Mouse (Mus musculus) heart, postnatal 4 days (tissue): Measurements from ENCODE around the gene Selplg. TPM values are rescaled to one million over a fixed set of nuclear protein-coding genes. Genes with fewer than 3 reads are reported as not detected.

Experiments
- DNase-seq: peaks from one replicate; pipeline ENCODE4 v3.0.0; 2021
- total RNA-seq, 2 experiments: library from RNA; stranded (reverse); gene quantifications; 2 replicates each; pipeline ENCODE4 v1.2.3; 2021

Selplg gene
- total RNA-seq, 2 experiments from 2014 or later = 1.3 to 2.1 TPM

DNA sequence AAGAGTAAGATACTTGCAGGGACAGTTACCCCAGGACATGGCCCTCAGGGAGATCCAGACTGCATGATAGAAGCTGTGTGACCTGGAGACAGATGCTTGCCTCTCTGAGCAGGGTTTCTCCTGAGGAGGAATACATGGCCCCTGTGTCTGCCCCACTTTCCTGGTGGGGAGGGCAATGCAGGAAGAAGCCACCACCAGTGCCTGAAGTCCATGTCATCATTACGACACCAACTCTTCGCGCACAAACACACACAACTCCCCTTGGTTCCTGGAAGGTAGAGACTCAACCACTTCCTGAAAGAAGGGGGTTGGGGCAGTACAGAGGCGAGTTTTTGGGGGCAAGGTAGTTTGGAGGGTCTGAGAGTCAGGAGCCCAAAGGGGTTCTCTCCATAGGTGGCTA, 8.2 kb downstream of the Selplg start:
- no peak for DNase-seq

DNA sequence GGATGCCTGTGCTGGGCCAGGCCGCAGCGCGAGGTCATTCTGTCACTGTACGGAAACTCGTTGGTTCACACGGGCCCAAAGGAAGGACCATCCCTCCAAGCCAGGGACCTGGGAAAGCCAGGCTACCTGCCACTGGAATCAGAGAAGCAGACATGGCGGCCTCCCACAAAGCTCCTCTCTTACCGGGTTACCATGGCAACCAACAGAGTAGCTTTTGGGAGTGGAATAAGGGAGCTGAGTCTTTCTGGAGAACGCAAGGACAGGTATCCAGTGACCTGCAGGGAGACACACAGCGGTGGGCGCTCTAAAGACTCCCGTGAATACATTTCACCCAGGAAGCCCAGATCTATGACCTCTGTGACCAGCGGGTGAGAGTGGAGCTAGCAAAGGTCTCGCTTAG, 13.9 kb downstream of the Selplg start:
- DNase-seq = no peak

DNA sequence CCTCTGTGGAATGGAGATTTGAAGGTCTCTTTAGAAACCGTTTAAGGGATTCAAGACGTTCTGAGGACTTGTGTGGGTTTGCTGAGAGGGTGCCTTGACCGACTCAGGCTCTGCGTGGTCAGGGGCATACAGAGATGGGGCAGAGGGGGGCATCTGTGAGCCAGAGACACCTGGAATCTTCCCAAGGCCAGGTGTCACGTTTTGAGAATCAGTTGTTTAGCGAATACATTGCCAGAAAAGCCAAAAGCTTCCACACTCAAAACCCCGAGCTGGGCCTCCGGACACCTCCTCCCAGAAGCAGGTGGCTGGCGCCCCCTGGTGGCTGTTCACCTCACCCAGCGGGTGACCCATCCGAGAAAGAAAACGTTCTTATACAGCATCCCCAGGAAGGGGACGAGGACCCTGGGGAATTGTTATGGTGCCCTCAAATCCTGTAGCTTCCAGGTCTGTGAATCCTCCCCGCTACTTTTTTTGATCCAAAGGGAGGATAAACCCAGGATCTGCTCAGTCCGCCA, 16.7 kb downstream of the Selplg start:
- DNase-seq = peak; percentile 86

- DNase-seq = no peak
Measured at GRCm38 (mm10) chr5:113815041-113815389, 17.4 kb downstream of the Selplg start.

DNA sequence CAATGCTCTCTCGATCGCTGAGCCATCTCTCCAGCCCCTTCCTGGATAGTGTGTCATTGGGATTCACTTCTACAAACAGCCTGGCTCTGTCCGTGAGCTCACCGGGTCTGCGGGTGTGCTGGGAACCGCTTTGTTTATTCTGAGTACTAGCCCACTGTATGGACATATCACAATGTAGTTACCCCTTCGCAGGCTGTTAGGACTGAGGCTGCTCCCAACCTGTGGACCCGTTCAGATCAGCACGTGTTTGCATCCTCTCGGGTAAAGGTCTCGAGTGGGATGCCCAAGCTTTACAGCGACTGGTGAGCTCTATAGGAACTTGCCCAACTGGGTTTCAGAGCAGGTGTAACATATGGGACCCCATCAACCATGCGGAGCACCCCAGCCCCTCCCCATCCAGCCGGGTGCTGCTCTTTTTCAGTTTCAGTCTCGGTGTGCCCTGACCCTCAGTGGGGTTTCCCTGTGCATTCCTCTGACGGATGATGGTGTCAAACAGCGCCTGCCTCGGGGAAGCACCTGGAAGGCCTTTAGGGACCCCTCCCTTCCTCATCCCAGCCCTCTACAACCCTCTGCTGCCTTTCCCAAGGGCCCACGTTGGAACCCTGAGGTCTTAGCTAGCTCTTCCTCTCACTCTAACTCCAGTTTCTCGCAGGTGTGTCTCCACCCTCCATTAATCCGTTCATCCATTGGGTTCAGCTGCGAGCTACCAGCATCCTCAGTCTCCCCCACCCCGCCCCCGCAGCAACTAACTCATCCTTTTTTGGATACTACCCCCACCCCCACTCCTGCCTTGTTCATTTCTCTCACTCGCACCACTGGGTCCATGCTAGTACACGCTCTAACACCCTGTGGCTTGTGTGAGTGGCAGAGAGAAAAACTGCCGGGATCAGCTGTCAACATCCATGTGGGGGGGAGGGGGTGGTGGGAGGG, 18.1 kb downstream of the Selplg start:
- DNase-seq = no peak

DNA sequence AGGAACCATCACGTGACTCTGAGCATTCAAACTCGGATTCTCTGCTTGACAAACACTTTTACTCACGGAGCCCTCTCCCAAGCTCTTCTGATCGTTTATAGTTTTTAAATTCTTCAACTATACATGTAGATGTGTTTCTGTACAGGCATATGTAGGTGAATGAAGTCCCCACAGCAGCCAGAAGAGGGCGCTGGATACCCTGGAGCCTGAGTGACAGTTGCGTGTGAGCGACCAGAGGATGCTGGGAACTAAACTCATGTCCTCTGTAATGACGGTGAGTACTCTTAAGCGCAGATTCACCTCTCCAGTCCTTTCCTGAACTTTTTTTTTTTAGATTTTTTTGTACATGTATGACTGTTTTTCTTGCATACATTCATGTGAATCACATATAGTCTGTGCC, 18.8 kb downstream of the Selplg start:
- DNase-seq = no peak

- DNase-seq = no peak
Measured at GRCm38 (mm10) chr5:113812638-113813037, 19.8 kb downstream of the Selplg start.

GRCm38 (mm10) chr5:113811824-113812420, 20.5 kb downstream of the Selplg start:
- DNase-seq = peak; percentile 55

DNA sequence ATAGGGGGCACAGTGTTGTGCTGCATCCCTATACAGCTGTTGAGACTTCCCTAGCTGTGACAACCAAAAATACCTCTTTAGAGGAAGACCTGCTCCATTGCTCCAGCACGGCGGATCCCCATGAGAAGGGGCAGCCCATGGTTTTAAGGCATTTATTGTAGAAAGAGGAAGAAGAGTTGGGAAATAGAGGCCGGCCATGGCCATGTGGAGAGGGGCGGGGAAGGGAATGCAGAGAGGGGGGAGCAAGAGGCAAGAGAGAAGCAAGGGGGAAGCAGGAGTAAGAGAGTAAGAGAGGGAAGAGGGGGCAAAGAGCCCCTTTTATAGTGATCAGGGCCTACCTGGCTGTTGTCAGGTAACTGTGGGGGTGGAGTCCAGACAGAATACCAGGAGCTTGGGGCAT, 22.3 kb downstream of the Selplg start:
- DNase-seq = no peak

DNA sequence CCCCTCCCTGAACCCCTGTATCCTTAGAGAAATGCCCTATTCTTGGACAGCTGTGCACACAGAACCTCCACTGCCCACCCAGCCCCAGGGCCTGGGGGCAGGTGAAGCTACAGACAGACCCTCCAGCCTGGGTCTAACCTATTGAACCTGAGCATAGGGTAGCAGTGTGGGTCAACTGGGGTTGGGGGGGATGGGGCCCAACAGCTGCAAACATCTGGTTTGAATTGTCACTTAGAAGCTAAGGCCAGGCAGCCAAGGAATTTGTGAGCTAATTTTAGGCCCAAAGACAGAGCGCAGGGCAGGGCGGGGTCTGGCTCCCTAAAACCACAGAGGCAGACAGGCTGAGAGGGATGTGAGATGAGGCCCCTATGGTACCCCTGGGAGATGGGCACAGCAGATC, 24.3 kb downstream of the Selplg start:
- peak; percentile 42 for DNase-seq

DNA sequence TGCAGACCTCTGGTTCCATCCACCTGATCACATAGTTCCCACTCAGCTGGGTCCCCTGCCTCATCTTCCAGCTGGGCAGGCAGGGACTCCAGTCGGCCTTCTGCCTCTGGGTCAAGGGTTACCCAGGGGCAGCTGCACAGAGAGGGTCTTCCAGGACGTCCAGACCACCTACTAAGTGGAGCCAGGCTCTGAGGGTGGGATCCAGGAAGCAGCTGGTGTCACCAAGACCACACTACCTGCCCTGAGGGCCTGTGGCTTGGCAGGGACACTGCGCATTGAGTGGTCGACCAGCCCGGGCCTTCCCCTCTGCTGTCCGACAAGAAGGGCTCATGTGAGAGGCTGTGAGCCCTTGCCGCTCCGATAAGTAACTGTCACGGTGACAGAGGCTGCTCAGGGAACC, 24.7 kb downstream of the Selplg start:
- DNase-seq = no peak

DNA sequence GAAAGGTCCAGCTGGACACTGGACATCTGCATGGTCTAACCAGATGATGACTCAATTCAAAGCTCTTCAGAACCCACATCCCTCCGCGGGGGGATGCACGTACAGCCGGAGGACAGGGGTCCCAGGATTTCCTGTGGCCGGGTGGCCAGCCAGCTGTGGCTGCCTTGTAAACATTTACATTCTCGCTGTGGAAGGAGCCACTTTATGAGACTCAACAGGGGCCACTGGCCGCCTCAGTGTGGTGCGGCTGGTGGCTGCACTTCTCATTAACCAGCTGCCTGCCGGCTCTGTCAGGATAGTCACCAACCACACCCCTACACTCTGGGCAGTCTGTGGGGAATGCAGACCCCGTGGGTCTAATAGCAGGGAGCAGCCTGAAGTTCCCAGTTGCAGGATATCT, 26.0 kb downstream of the Selplg start:
- DNase-seq = no peak

DNA sequence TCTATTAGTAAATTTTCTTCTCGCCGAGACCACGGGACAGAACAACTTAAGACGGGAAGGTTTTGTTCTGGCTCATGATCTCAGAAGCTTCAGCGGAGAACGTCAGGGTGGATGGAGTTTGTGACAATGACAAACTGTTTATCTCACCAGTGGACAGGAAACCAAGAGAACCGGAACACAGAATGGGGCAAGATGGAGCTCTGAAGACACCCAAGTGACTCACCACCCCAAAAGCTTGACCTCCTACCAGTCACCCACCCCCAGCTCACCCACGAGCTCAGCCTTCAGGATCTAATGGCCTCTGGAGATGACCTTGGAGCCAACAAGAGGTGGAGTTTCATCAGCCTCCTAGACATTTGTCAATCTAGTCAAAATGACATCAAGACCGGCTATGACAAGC, 27.1 kb downstream of the Selplg start:
- no peak for DNase-seq

- no peak for DNase-seq
Measured at GRCm38 (mm10) chr5:113804395-113804966, 28.0 kb downstream of the Selplg start.

GRCm38 (mm10) chr5:113800280-113800679, 32.2 kb downstream of the Selplg start, which contains the start of gene Tmem119:
Gene Tmem119 (minus strand): TSS chr5:113800516.
- DNase-seq = peak; percentile 72

DNA sequence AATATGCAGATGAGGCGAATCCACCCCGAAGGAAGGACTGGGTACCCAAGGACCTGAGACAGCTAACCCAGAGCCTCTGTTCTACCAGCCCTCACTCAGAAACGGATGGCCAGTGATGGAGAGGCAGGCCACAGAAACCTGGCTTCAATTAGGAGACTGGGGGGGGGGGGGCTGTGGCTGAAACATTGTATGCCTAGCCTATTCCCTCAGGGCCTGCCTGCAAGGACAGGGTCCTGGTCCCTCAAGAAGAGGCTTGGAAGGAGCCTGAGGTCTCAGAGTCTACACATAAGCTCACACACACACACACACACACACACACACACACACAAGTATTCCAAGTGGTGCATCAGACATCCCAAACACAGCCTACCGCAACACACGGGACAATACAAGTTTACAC, 32.8 kb downstream of the Selplg start:
- no peak for DNase-seq

DNA sequence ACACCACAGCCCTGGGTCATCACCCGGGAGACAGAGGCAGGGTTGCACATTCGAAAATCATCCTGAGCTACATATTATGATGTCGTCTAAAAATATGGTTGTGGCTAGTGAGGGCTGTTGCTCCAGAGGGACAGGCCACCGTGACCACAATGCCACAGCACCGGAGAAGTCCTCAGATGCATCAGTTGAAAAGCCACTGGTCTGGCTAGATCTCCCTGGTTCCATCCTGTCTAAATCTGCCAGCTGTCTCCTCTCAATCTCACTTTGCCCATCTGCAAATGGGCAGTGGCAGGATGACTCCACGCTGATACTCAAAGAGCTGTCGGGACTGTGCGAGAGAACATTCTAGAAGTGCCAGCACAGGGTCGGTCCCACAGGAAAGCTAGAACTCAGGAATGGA, 33.9 kb downstream of the Selplg start:
- DNase-seq = no peak

DNA sequence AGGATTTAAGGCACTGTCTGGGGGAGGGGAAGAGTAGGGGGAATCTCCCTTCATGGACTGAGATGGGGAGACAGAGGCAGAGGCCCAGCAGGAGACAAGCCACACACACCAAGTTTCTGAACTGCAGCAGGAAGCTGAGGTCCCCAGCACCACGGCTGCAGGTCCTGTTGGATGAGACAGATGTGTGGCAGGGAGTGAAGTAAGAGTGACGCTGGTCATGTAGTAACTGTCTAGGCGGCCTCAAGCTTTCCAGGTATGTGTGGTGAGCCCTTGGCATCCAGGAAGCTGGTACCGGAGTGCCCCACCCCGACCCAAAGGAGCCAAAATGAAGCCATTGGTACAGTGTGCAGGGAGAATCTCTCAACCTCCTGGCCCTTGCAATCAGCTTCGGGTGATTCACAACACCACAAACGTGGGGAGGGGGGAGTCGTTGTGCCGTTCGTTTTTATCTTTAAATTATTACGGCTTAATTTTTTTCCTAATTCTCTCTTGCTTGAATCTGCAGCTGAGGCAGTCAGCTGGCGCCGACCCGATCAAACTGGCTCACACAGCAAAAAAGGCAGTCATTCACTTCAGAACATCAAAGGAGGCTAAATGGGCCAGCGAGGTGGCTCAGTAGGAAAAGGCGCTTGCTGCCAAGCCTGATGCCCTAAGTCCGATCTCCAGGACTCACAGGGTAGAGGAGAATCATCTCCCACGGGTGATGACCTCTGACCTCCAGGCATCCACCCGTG, 35.1 kb downstream of the Selplg start:
- DNase-seq = no peak

- peak; percentile 58 for DNase-seq
Measured at GRCm38 (mm10) chr5:113796401-113797148, 35.9 kb downstream of the Selplg start.

DNA sequence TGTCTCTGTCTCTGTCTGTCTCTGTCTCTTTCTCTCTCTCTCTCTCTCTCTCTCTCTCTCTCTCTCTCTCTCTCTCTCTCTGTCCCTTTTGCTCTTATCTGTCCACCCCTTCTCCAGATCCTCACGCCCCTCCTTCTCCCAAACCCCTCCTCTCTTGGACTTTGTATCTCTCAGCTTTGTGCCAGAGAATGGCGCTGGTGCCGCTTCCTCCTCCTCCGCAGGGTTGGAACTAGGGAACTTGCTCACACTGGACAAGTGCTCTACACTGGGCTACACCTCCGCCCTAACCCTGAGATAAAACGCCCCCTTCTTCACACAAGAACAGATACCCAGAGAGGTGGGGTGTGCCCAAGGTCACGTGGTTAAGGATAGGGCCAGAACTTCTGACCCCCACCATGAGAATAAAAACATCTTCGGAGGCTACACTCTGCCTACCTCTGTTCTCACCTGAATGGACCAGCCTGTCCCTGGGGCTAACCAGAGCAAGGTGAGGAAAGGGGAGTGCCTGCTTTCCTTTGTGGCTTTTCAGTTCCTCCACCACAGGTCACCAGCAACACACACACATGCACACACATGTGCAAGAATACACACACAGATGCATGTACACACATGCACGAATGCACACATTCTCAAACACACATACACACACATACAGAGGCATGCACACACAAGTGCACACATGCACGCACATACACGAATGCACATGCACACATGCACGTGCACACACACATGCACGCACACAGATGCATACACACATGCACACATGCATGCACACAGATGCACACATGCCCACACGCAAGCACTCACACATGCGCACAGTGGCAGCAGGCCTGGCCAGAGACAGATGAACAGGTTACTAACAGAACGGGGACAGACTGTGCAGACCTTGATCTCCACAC, 41.0 kb downstream of the Selplg start:
- DNase-seq = no peak
